Mouse (Mus musculus) liver, postnatal 0 days (tissue): ENCODE results near the gene Fbxl13.

Experiments used
- CTCF ChIP-seq: sonication (generic); IDR thresholded peaks from 2 replicates; pipeline ENCODE4 v1.5.1; 2016; ENCODE audit warnings: antibody characterized with exemption, low read depth
- EP300 ChIP-seq: IDR thresholded peaks from 2 replicates; pipeline ENCODE4 v1.6.1; 2016; ENCODE audit warnings: antibody characterized with exemption, low read depth, mild to moderate bottlenecking

DNA sequence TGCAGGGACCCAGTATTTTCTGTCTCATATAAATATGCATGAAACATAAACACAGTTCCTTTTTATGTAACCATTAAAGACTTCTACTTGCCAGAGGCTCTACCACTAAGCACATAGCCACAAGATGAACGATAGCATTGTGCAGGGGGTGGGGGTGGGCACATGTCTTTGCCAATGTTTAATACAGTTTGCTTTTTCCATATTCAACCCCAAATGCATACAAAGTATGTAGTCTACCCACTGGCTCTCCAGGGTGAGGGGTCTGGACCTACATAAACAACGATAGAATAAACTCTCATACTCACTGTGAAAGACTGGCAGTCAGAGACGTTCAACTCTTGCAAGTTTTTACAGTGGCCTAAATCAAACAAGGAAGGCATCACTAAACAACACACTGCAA lies 88.9 kb downstream of the Fbxl13 start:
- TF ChIP-seq CTCF (no peak), EP300 (no peak)
